Mouse (Mus musculus) macrophage (primary cell): ENCODE results near the gene Ppp2r5d. TPM values are rescaled to one million over a fixed set of nuclear protein-coding genes. Genes with fewer than 3 reads are reported as not detected.

Source experiments
- H3K27ac ChIP-seq: fragments of 350-480 bp; formaldehyde crosslinking; 2 replicates; pipeline ENCODE4 v1.9.0; 2021
- H3K36me3 ChIP-seq: fragments of 350-480 bp; formaldehyde crosslinking; 2 replicates; pipeline ENCODE4 v1.9.0; 2021; ENCODE audit errors: inconsistent target
- H3K4me3 ChIP-seq: fragments of 350-480 bp; formaldehyde crosslinking; 2 replicates; pipeline ENCODE4 v1.9.0; 2021; ENCODE audit errors: inconsistent target
- H3K79me2 ChIP-seq: fragments of 350-480 bp; formaldehyde crosslinking; 2 replicates; pipeline ENCODE4 v1.9.0; 2021; ENCODE audit errors: inconsistent target
- WGBS: methylation state at CpG from one replicate; pipeline ENCODE4 v1.1.7; 2026; ENCODE audit warnings: inconsistent platforms; ENCODE audit not compliant: missing documents; 5-methylcytosine and 5-hydroxymethylcytosine counted together
- polyA plus RNA-seq: library from polyadenylated mRNA; stranded (reverse); fragments of 250-400 nt; gene quantifications from 3 replicates; pipeline ENCODE4 v1.2.4, GENCODE M21; 2018; ENCODE audit warnings: inconsistent platforms

Ppp2r5d gene
- polyA plus RNA-seq, 1 experiment from 2014 or later, result 43.0 TPM

DNA sequence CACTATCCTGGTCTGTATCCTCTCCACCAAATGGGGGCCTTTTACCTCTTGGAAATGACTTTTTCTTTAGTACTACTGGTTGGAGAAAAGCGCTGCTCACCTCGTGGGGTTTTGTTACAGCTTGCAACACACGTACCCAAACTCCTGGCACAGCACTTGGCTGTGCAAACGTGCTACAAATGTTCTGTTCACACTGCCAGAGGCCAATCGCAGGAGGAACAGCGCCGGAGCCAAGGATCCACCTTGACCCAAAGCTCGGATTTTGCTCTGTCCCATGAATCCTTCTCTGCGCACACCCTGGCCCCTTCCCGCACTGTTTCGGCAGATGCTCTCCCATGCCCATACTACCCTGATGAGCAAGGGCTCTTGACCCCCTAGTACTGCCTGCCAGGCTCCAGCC, 23.6 kb upstream of the Ppp2r5d start:
- Histone ChIP-seq H3K4me3 (no peak overlapping the region), H3K27ac (no peak overlapping the region), H3K79me2 (no peaks in the 10 kb centered on the region), H3K36me3 (peaks cover 10% of the 10 kb centered on the region; the same call in 1 of the 2 replicates)
- WGBS, result 85% methylated on average over 11 of the region's 11 CpGs

DNA sequence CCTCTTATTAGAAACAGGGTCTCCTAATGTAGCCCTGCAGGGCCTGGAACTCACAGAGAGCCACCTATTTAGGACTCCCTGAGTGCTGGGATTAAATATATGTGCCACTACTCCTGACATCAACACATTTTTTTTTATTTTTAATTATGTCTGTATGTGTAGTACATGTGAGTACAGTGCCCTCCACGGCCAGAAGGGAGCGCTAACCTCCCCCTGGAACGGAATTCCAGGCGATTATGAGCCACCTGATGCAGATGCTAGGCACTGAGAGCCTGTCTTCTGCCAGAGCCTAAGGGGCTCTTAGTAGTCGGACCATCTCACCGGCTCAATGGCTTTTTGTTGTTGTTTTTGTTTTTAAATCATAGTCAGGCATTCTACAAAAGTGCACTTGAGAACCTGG, 23.1 kb upstream of the Ppp2r5d start:
- WGBS, result 54% methylated on average over 6 of the region's 6 CpGs
- Histone ChIP-seq H3K4me3 (no peak overlapping the region), H3K36me3 (peaks cover 15% of the 10 kb centered on the region; the same call in 1 of the 2 replicates), H3K27ac (no peak overlapping the region), H3K79me2 (no peaks in the 10 kb centered on the region)

- H3K4me3 ChIP-seq, result no peak overlapping the region
- WGBS, result 98% methylated on average over 9 of the region's 11 CpGs
- no peak overlapping the region for H3K27ac ChIP-seq
- H3K79me2 ChIP-seq, result no peaks in the 10 kb centered on the region
- peaks cover 15% of the 10 kb centered on the region; the same call in 1 of the 2 replicates for H3K36me3 ChIP-seq
These were observed 22.4 kb upstream of the Ppp2r5d start for GRCm38 (mm10) chr17:46727271-46727670.

DNA sequence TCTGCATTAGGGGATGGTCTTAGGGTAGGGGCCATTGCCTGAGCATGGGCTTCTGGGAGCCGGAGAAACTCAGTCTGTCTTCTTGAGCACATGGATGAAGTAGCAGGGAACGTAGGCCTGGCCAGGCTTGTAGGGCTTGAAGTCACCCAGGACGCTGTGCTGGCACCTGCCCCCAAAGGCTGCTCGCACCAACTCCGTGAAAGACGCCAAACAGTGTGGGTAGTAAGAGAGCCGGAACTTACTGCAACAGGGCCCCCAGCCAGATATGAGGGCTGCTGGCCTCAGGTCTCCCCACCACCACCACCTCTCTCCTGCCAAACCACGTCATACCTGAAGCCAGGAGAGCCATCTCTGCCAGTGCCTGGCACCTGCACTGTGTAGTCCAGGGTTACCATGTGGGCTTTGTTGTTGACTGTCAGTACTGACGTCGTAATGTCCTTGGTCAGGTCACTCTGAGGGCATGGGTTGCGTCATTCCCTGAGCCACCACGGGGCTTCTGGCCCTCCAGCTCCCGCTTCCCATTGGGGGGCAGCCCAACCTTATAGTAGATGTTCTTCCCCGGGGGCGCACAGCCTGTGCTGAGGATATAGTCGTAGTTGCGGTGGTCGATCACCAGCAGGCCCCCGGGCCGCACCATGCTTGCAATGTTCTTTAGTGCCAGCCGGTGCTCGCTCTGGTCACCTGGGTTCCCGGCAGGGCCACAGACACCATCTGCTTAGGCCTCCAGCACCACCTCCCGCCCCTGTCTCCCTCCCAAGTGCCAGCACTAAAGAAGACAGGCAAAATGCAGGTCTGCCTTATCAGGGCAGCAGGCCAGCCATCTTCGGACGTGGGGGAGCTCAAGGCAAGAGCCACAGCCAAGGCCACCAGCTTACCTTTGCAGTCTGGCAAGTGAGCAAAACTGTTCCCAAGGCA, 21.1 kb upstream of the Ppp2r5d start:
- Histone ChIP-seq H3K4me3 (no peak overlapping the region), H3K27ac (no peak overlapping the region), H3K79me2 (no peaks in the 10 kb centered on the region), H3K36me3 (peaks cover 15% of the 10 kb centered on the region; the same call in 1 of the 2 replicates)
- 88% methylated on average over 26 of the region's 26 CpGs for WGBS

GRCm38 (mm10) chr17:46725273-46725672, 20.4 kb upstream of the Ppp2r5d start:
- Histone ChIP-seq H3K36me3 (peaks cover 15% of the 10 kb centered on the region; the same call in 1 of the 2 replicates), H3K4me3 (no peak overlapping the region), H3K79me2 (no peaks in the 10 kb centered on the region), H3K27ac (no peak overlapping the region)
- 79% methylated on average over 9 of the region's 9 CpGs for WGBS

DNA sequence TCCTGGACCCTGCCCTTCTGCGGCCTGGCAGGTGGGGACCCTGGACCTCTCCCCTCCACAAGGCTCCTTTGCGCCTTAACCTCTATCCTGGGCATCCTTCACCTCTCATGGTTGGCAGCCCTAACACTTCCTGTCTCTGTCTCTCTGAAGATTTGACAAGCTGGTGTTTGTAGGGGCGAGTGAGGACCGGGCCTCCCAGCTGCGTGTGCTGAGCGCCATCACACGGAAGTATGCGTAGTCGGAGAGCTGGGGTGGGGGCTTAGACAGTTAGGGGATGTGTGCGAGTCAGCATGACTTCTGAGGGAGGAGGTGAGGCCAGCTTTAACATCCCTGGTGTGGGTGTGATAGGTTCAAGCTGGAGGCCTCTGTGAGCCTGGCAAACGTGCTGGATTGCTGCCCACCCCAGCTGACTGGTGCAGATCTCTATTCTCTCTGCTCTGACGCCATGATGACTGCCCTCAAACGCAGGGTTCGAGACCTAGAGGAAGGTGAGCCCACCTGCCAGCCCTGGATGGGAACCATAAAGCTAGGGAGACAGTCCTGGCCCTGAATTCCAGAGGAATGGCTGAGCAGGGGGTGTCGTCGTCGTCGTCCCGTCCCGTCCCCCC, 19.7 kb upstream of the Ppp2r5d start:
- Histone ChIP-seq H3K36me3 (peaks cover 15% of the 10 kb centered on the region; the same call in 1 of the 2 replicates), H3K27ac (no peak overlapping the region)
- WGBS, result 91% methylated on average over 20 of the region's 20 CpGs

GRCm38 (mm10) chr17:46721077-46721476, 16.2 kb upstream of the Ppp2r5d start:
- 97% methylated on average over 7 of the region's 7 CpGs for WGBS
- H3K79me2 ChIP-seq, result no peaks in the 10 kb centered on the region
- H3K27ac ChIP-seq, result no peak overlapping the region
- H3K4me3 ChIP-seq, result no peak overlapping the region
- peaks cover 15% of the 10 kb centered on the region; the same call in 1 of the 2 replicates for H3K36me3 ChIP-seq

More for the DNA sequence above, 19.7 kb upstream of the Ppp2r5d start:
- Histone ChIP-seq H3K79me2 (no peaks in the 10 kb centered on the region), H3K4me3 (no peak overlapping the region)

DNA sequence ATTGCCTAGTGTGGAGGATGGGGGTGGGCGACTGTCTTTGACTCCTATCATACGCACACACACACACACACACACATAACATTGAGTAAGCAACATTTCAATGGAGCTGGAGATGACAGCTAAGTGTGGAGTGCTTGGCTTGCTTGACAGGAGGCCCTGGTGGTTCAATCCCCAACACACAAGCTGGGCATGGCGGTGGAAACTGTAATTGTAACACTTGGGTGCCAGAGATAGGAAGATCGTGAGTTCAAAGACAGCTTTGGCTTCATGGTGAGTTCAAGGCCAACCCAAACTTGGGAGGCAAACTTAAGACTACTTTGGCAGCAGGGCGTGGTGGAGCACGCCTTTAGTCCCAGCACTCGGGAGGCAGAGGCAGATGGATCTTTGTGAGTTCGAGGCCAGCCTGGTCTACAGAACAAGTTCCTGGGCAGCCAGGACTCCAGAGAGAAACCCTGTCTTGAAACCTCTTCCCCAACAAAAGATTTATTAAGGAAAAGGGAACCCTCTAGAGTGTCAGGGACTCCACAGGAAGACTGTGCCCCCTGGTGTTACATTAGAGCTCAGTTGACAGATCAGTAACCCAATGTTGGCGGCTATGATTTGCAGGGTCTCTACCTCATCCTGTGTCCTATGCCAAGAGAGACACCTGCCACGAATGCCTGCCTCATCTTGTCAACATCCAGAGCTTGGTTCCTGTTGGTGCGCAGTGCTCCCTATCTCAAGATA, 10.0 kb upstream of the Ppp2r5d start:
- peaks cover 21% of the 10 kb centered on the region for H3K36me3 ChIP-seq
- H3K4me3 ChIP-seq, result no peak overlapping the region
- no peak overlapping the region for H3K27ac ChIP-seq
- 95% methylated on average over 9 of the region's 11 CpGs for WGBS
- H3K79me2 ChIP-seq, result peaks cover 21% of the 10 kb centered on the region

GRCm38 (mm10) chr17:46713849-46714248, 8.9 kb upstream of the Ppp2r5d start:
- Histone ChIP-seq H3K36me3 (peaks cover 21% of the 10 kb centered on the region), H3K27ac (no peak overlapping the region), H3K4me3 (no peak overlapping the region), H3K79me2 (peaks cover 21% of the 10 kb centered on the region)
- WGBS, result 92% methylated on average over 9 of the region's 9 CpGs

GRCm38 (mm10) chr17:46712442-46712841, 7.5 kb upstream of the Ppp2r5d start:
- Histone ChIP-seq H3K4me3 (peak overlapping the region; percentile 61), H3K36me3 (peaks cover 21% of the 10 kb centered on the region), H3K79me2 (peaks cover 21% of the 10 kb centered on the region), H3K27ac (peak overlapping the region; percentile 8; the same call in 1 of the 2 replicates)
- 13% methylated on average over 7 of the region's 7 CpGs for WGBS

DNA sequence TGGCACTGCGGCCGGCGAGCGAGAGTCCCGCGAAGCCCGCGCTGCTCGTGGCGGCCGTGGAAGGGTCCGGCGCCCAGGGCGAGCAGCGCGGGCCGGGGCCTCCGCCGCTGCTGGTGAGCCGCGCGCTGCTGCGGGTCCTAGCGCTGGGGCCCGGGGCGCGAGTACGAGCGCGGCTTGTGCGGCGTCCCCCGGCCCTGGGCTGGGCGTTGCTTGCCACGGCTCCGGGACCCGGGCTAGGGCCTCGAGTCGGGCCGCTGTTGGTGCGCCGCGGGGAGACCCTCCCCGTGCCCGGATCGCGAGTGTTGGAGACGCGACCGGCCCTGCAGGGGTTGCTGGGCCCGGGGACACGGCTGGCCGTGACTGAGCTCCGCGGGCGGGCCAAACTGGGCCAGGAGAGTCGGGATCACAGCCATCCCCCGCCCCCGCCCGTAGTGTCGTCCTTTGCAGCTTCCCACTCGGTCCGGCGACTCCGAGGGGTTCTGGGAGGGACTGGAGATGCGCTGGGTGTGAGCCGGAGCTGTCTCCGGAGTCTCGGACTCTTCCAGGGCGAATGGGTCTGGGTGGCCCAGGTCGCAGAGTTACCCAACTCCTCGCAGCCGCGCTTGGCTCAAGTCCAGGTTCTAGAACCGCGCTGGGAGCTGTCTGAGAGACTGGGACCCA, 6.8 kb upstream of the Ppp2r5d start:
- Histone ChIP-seq H3K4me3 (peak overlapping the region; percentile 61), H3K36me3 (peaks cover 21% of the 10 kb centered on the region), H3K27ac (peak overlapping the region; percentile 8; the same call in 1 of the 2 replicates), H3K79me2 (peaks cover 21% of the 10 kb centered on the region)
- 1% methylated on average over 72 of the region's 76 CpGs for WGBS

DNA sequence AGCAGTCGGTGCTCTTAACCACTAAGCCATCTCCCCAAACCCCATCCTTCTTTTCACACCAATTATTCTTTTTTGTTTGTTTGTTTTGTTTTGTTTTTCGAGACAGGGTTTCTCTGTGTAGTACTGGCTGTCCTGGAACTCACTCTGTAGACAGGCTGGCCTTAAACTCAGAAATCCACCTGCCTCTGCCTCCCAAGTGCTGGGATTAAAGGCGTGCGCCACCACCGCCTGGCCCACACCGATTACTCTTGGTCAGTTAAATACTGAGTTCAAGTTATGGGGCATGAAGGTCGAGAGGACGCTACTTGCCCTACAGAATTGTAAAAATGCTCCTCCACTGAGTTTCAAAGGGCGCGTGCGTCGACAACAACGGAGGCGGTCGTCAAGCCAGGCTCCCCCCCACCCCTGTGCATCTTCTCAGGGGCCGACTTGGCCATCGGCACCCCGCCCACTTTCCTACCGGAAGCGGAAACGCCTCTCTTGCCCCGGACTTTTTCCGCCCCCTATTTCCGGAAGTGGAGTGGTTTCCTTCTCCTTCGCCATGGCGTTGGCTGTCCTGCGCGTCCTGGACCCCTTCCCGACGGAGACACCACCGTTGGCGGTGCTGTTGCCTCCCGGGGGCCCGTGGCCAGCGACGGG, 6.2 kb upstream of the Ppp2r5d start, which contains the start of gene Pex6:
Gene Pex6, plus strand, starts transcription at position 505 of the 639 bp plus-strand sequence.
- Histone ChIP-seq H3K27ac (peak within 1 kb of the TSS; percentile 10; the same call in 1 of the 2 replicates), H3K36me3 (peaks cover 21% of the 10 kb centered on the region), H3K4me3 (peak within 1 kb of the TSS; percentile 61), H3K79me2 (peaks cover 21% of the 10 kb centered on the region)
- WGBS, result 7% methylated on average over 36 of the region's 36 CpGs

GRCm38 (mm10) chr17:46706375-46707089, 1.6 kb upstream of the Ppp2r5d start:
- Histone ChIP-seq H3K36me3 (no peaks in the 10 kb centered on the region), H3K4me3 (no peak overlapping the region), H3K79me2 (peaks cover 28% of the 10 kb centered on the region), H3K27ac (no peak overlapping the region)
- 98% methylated on average over 14 of the region's 14 CpGs for WGBS
